Mouse (Mus musculus): ENCODE results near the gene Col1a2. TPM values are rescaled to one million over a fixed set of nuclear protein-coding genes. Genes with fewer than 3 reads are reported as not detected.

Col1a2 gene
- polyA plus RNA-seq, 1 experiment from 2014 or later: 384 TPM

GRCm38 (mm10) chr6:4493666-4494065, 10.9 kb upstream of the Col1a2 start:
- Histone ChIP-seq H3K27ac (no peak overlapping the region), H3K4me3 (no peak overlapping the region), H3K9me3 (replicated peaks) (no peaks in the 10 kb centered on the region), H3K27me3 (no peaks in the 10 kb centered on the region), H3K36me3 (no peaks in the 10 kb centered on the region), H3K4me1 (peaks cover 12% of the 10 kb centered on the region), H3K4me2 (replicated peaks) (no peak overlapping the region), H3K9ac (no peak overlapping the region)
- no peak for ATAC-seq (ENCODE audit: low FRiP score)
- 71% methylated on average over 2 of the region's 2 CpGs for WGBS

GRCm38 (mm10) chr6:4496428-4496827, 8.2 kb upstream of the Col1a2 start:
- no peak overlapping the region for H3K4me3 ChIP-seq
- no peaks in the 10 kb centered on the region for H3K36me3 ChIP-seq
- 81% methylated on average over 1 of the region's 1 CpGs for WGBS
- H3K9me3 ChIP-seq (replicated peaks): no peaks in the 10 kb centered on the region
- ATAC-seq (ENCODE audit: low FRiP score): no peak
- H3K27me3 ChIP-seq: no peaks in the 10 kb centered on the region
- no peaks in the 10 kb centered on the region for H3K4me1 ChIP-seq
- no peak overlapping the region for H3K27ac ChIP-seq
- H3K9ac ChIP-seq: no peak overlapping the region
- no peak overlapping the region for H3K4me2 ChIP-seq (replicated peaks)

- H3K4me2 ChIP-seq (replicated peaks): no peak overlapping the region
- no peaks in the 10 kb centered on the region for H3K9me3 ChIP-seq (replicated peaks)
- peaks cover 10% of the 10 kb centered on the region for H3K4me1 ChIP-seq
- no peak overlapping the region for H3K4me3 ChIP-seq
- H3K27ac ChIP-seq: no peak overlapping the region
- 7% methylated on average over 1 of the region's 1 CpGs for WGBS
- ATAC-seq (ENCODE audit: low FRiP score): no peak
- H3K9ac ChIP-seq: no peak overlapping the region
- no peaks in the 10 kb centered on the region for H3K27me3 ChIP-seq
- no peaks in the 10 kb centered on the region for H3K36me3 ChIP-seq
Measured at GRCm38 (mm10) chr6:4503106-4503505, 1.5 kb upstream of the Col1a2 start.

GRCm38 (mm10) chr6:4505158-4505997, 764 bp downstream of the Col1a2 start:
- Histone ChIP-seq H3K4me1 (peaks cover 10% of the 10 kb centered on the region), H3K4me3 (peak overlapping the region; percentile 34), H3K9ac (peak overlapping the region; percentile 41; the same call in 1 of the 2 replicates), H3K27ac (0 out of 2 replicates have a peak overlapping the region, but pooled peaks have one; percentile 35), H3K36me3 (no peaks in the 10 kb centered on the region), H3K4me2 (replicated peaks) (peak overlapping the region; percentile 74), H3K27me3 (no peaks in the 10 kb centered on the region), H3K9me3 (replicated peaks) (no peaks in the 10 kb centered on the region)
- ATAC-seq (ENCODE audit: low FRiP score): peak; percentile 76
- 1% methylated on average over 31 of the region's 31 CpGs for WGBS

GRCm38 (mm10) chr6:4506106-4506505, 1.5 kb downstream of the Col1a2 start:
- Histone ChIP-seq H3K4me3 (peak overlapping the region; percentile 34), H3K27me3 (no peaks in the 10 kb centered on the region), H3K4me2 (replicated peaks) (peak overlapping the region; percentile 74), H3K9me3 (replicated peaks) (no peaks in the 10 kb centered on the region), H3K36me3 (no peaks in the 10 kb centered on the region), H3K27ac (no peak overlapping the region), H3K9ac (0 out of 2 replicates have a peak overlapping the region, but pooled peaks have one; percentile 41), H3K4me1 (peaks cover 10% of the 10 kb centered on the region)
- 4% methylated on average over 11 of the region's 11 CpGs for WGBS
- ATAC-seq (ENCODE audit: low FRiP score): no peak

- Histone ChIP-seq H3K4me3 (peak overlapping the region; percentile 34), H3K27ac (no peak overlapping the region), H3K27me3 (no peaks in the 10 kb centered on the region), H3K4me2 (replicated peaks) (peak overlapping the region; percentile 74), H3K36me3 (no peaks in the 10 kb centered on the region), H3K4me1 (peaks cover 10% of the 10 kb centered on the region), H3K9me3 (replicated peaks) (no peaks in the 10 kb centered on the region), H3K9ac (no peak overlapping the region)
- WGBS: 72% methylated on average over 5 of the region's 5 CpGs
- no peak for ATAC-seq (ENCODE audit: low FRiP score)
Measured at GRCm38 (mm10) chr6:4506791-4507190, 2.2 kb downstream of the Col1a2 start.

- Histone ChIP-seq H3K9ac (no peak overlapping the region), H3K4me2 (replicated peaks) (peak overlapping the region; percentile 74), H3K27me3 (no peaks in the 10 kb centered on the region), H3K9me3 (replicated peaks) (no peaks in the 10 kb centered on the region), H3K27ac (no peak overlapping the region), H3K4me1 (peaks cover 10% of the 10 kb centered on the region), H3K36me3 (no peaks in the 10 kb centered on the region), H3K4me3 (0 out of 2 replicates have a peak overlapping the region, but pooled peaks have one; percentile 1)
- WGBS: 80% methylated on average over 1 of the region's 1 CpGs
- ATAC-seq (ENCODE audit: low FRiP score): no peak
Measured at GRCm38 (mm10) chr6:4507323-4507722, 2.7 kb downstream of the Col1a2 start.

- H3K4me3 ChIP-seq: no peak overlapping the region
- no peak overlapping the region for H3K27ac ChIP-seq
- peaks cover 10% of the 10 kb centered on the region for H3K4me1 ChIP-seq
- 84% methylated on average over 4 of the region's 4 CpGs for WGBS
- no peaks in the 10 kb centered on the region for H3K9me3 ChIP-seq (replicated peaks)
- H3K36me3 ChIP-seq: no peaks in the 10 kb centered on the region
- H3K27me3 ChIP-seq: no peaks in the 10 kb centered on the region
- no peak for ATAC-seq (ENCODE audit: low FRiP score)
- no peak overlapping the region for H3K4me2 ChIP-seq (replicated peaks)
- no peak overlapping the region for H3K9ac ChIP-seq
Measured at GRCm38 (mm10) chr6:4508279-4508678, 3.7 kb downstream of the Col1a2 start.

- H3K9me3 ChIP-seq (replicated peaks): no peaks in the 10 kb centered on the region
- no peak for ATAC-seq (ENCODE audit: low FRiP score)
- no peaks in the 10 kb centered on the region for H3K36me3 ChIP-seq
- H3K27me3 ChIP-seq: no peaks in the 10 kb centered on the region
- no peak overlapping the region for H3K27ac ChIP-seq
- H3K4me3 ChIP-seq: no peak overlapping the region
- H3K4me2 ChIP-seq (replicated peaks): no peak overlapping the region
- no peak overlapping the region for H3K9ac ChIP-seq
- WGBS: 83% methylated on average over 4 of the region's 4 CpGs
- peaks cover 10% of the 10 kb centered on the region for H3K4me1 ChIP-seq
Measured at GRCm38 (mm10) chr6:4509395-4509794, 4.8 kb downstream of the Col1a2 start.

- H3K9me3 ChIP-seq (replicated peaks): no peaks in the 10 kb centered on the region
- H3K4me1 ChIP-seq: no peaks in the 10 kb centered on the region
- H3K9ac ChIP-seq: no peak overlapping the region
- 91% methylated on average over 2 of the region's 2 CpGs for WGBS
- H3K4me2 ChIP-seq (replicated peaks): no peak overlapping the region
- H3K27ac ChIP-seq: no peak overlapping the region
- H3K36me3 ChIP-seq: no peaks in the 10 kb centered on the region
- no peak for ATAC-seq (ENCODE audit: low FRiP score)
- no peaks in the 10 kb centered on the region for H3K27me3 ChIP-seq
- no peak overlapping the region for H3K4me3 ChIP-seq
Measured at GRCm38 (mm10) chr6:4514671-4515070, 10.1 kb downstream of the Col1a2 start.

GRCm38 (mm10) chr6:4521031-4521430, 16.4 kb downstream of the Col1a2 start:
- H3K4me3 ChIP-seq: no peak overlapping the region
- ATAC-seq (ENCODE audit: low FRiP score): no peak
- no peaks in the 10 kb centered on the region for H3K27me3 ChIP-seq
- no peak overlapping the region for H3K9ac ChIP-seq
- no peaks in the 10 kb centered on the region for H3K9me3 ChIP-seq (replicated peaks)
- H3K36me3 ChIP-seq: no peaks in the 10 kb centered on the region
- WGBS: 88% methylated on average over 3 of the region's 3 CpGs
- H3K4me1 ChIP-seq: no peaks in the 10 kb centered on the region
- no peak overlapping the region for H3K4me2 ChIP-seq (replicated peaks)
- no peak overlapping the region for H3K27ac ChIP-seq

GRCm38 (mm10) chr6:4528439-4528838, 23.8 kb downstream of the Col1a2 start:
- ATAC-seq (ENCODE audit: low FRiP score): no peak
- WGBS: 69% methylated on average over 7 of the region's 7 CpGs
- H3K9ac ChIP-seq: no peak overlapping the region

GRCm38 (mm10) chr6:4530986-4531385, 26.4 kb downstream of the Col1a2 start:
- Histone ChIP-seq H3K4me1 (no peaks in the 10 kb centered on the region), H3K9ac (no peak overlapping the region), H3K27me3 (no peaks in the 10 kb centered on the region), H3K36me3 (no peaks in the 10 kb centered on the region), H3K4me2 (replicated peaks) (no peak overlapping the region), H3K4me3 (no peak overlapping the region), H3K27ac (no peak overlapping the region), H3K9me3 (replicated peaks) (no peaks in the 10 kb centered on the region)
- 82% methylated on average over 4 of the region's 4 CpGs for WGBS
- no peak for ATAC-seq (ENCODE audit: low FRiP score)

More at GRCm38 (mm10) chr6:4528439-4528838, 23.8 kb downstream of the Col1a2 start:
- Histone ChIP-seq H3K4me1 (no peaks in the 10 kb centered on the region), H3K36me3 (no peaks in the 10 kb centered on the region), H3K4me2 (replicated peaks) (no peak overlapping the region), H3K27me3 (no peaks in the 10 kb centered on the region), H3K9me3 (replicated peaks) (no peaks in the 10 kb centered on the region), H3K4me3 (no peak overlapping the region), H3K27ac (no peak overlapping the region)

Measured in hindbrain, embryonic 12.5 days (tissue).